Mouse (Mus musculus) cerebellum, postnatal 14 days (tissue): ENCODE results near the gene Eef1akmt2.

Experiments used
- DNase-seq, 2 experiments: peaks; one replicate each; pipeline ENCODE4 v3.0.0; 2021; ENCODE audit warnings: mixed read lengths in 2 of 2

Gene Eef1akmt2

GRCm38 (mm10) chr7:132852173-132852844, at the start of gene Eef1akmt2:
TSS of gene Eef1akmt2 (minus strand) at chr7:132852673.
- DNase-seq, result peak; percentile 88 to 91

- DNase-seq, result no peak
These were observed 48.5 kb upstream of the Eef1akmt2 start for GRCm38 (mm10) chr7:132900826-132901531.

GRCm38 (mm10) chr7:132898234-132898633, 45.8 kb upstream of the Eef1akmt2 start:
- DNase-seq, result peak in 1 of 2 experiments; percentile 50

- peak in 1 of 2 experiments; percentile 15 for DNase-seq
These were observed 44.8 kb upstream of the Eef1akmt2 start for GRCm38 (mm10) chr7:132897258-132897657.

GRCm38 (mm10) chr7:132896206-132896815, 43.8 kb upstream of the Eef1akmt2 start:
- DNase-seq, result peak; percentile 45 to 54

- DNase-seq, result peak; percentile 75
These were observed 42.5 kb upstream of the Eef1akmt2 start for GRCm38 (mm10) chr7:132894841-132895555.

- no peak for DNase-seq
These were observed 40.9 kb upstream of the Eef1akmt2 start for GRCm38 (mm10) chr7:132893336-132893735.

GRCm38 (mm10) chr7:132892806-132893205, 40.3 kb upstream of the Eef1akmt2 start:
- no peak for DNase-seq

- DNase-seq, result peak; percentile 86 to 92
These were observed 39.8 kb upstream of the Eef1akmt2 start for GRCm38 (mm10) chr7:132892311-132892661.

GRCm38 (mm10) chr7:132891561-132892310, 39.3 kb upstream of the Eef1akmt2 start:
- DNase-seq, result peak; percentile 88 to 90

GRCm38 (mm10) chr7:132890201-132890600, 37.7 kb upstream of the Eef1akmt2 start:
- peak in 1 of 2 experiments; percentile 20 for DNase-seq

- DNase-seq, result no peak
These were observed 37.2 kb upstream of the Eef1akmt2 start for GRCm38 (mm10) chr7:132889691-132890090.

- no peak for DNase-seq
These were observed 36.2 kb upstream of the Eef1akmt2 start for GRCm38 (mm10) chr7:132888518-132889249.

- DNase-seq, result no peak
These were observed 35.6 kb upstream of the Eef1akmt2 start for GRCm38 (mm10) chr7:132888052-132888451.

- DNase-seq, result no peak
These were observed 34.7 kb upstream of the Eef1akmt2 start for GRCm38 (mm10) chr7:132887019-132887804.

GRCm38 (mm10) chr7:132884031-132884430, 31.6 kb upstream of the Eef1akmt2 start:
- DNase-seq, result peak; percentile 51 to 57

GRCm38 (mm10) chr7:132882343-132882742, 29.9 kb upstream of the Eef1akmt2 start:
- no peak for DNase-seq

- no peak for DNase-seq
These were observed 27.8 kb upstream of the Eef1akmt2 start for GRCm38 (mm10) chr7:132880276-132880675.

GRCm38 (mm10) chr7:132875391-132876086, 23.1 kb upstream of the Eef1akmt2 start:
- no peak for DNase-seq

- no peak for DNase-seq
These were observed 20.6 kb upstream of the Eef1akmt2 start for GRCm38 (mm10) chr7:132873043-132873442.
